Mouse (Mus musculus) ES-Bruce4 (cell line): ENCODE data around the gene P4htm.

Source experiments
- CTCF ChIP-seq: IDR thresholded peaks from one replicate; pipeline ENCODE4 v1.8.1; 2011; ENCODE audit warnings: low read depth, low read length
- EP300 ChIP-seq: IDR thresholded peaks from 2 replicates; pipeline ENCODE4 v1.6.1; 2011; ENCODE audit warnings: low read depth, low read length; ENCODE audit not compliant: insufficient read depth

DNA sequence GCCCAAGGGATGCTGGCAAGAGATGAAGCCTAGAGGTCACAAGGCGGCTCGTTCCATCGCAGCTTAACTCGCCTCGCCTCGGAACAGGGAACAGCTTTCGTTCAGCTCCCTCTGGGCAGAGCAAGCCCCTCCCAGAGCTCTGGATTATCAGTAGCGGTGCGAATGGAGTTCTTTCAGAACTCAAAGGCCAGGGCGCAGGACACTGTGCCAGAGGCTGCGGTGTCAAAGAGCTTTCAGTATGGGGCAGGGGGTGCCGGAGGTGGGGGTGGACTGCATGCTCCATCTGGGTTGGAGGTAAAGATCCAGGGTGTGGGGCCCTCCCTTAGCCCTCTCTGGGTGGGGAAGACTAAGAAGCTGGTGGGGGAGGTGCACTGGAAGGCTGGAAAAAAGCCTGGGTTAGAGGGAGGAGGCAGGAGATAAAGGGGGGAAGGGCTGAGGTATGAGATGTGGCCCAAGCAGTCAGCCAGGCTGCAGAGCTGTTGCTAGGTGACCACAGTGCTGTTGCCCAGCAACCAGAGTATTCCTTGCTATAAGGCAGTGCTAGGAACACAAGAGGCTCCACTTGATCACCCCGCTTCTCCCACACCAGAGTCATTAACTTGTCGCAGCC lies 9.8 kb downstream of the P4htm start:
- TF ChIP-seq EP300 (no peak), CTCF (no peak)
